Mouse (Mus musculus) heart, postnatal 0 days (tissue): Measurements from ENCODE around the gene Pimreg.

Experiments
- CTCF ChIP-seq: IDR thresholded peaks from 2 replicates; pipeline ENCODE4 v1.5.1; 2016; ENCODE audit warnings: antibody characterized with exemption, control low read depth, low read depth
- EP300 ChIP-seq: IDR thresholded peaks from 2 replicates; pipeline ENCODE4 v1.6.1; 2016; ENCODE audit warnings: antibody characterized with exemption, low read depth

GRCm38 (mm10) chr11:72074230-72074629, 32.4 kb downstream of the Pimreg start:
- TF ChIP-seq EP300 (no peak), CTCF (no peak)
